Mouse (Mus musculus) neural tube, embryonic 11.5 days (tissue): ENCODE measurements around the gene Plekhm3. TPM values are rescaled to one million over a fixed set of nuclear protein-coding genes. Genes with fewer than 3 reads are reported as not detected.

ENCODE experiments used
- ATAC-seq: fragments of 200-750 bp; cut with Nextera tagmentation; 2 replicates; pipeline ENCODE4 v1.8.0; 2017; ENCODE audit warnings: moderate number of reproducible peaks, mild to moderate bottlenecking, moderate TSS enrichment, moderate library complexity; ENCODE audit not compliant: insufficient read depth, low FRiP score, low TSS enrichment
- DNase-seq: peaks from one replicate; pipeline ENCODE4 v3.0.0-alpha.2; 2015; ENCODE audit warnings: low spot score
- H3K27ac ChIP-seq: fragments of 300-500 bp; sonication (generic); 2 replicates; pipeline ENCODE4 v1.5.1; 2014; ENCODE audit warnings: low read depth, mild to moderate bottlenecking, low read length
- H3K27me3 ChIP-seq: fragments of 300-500 bp; sonication (generic); 2 replicates; pipeline ENCODE4 v1.6.1; 2014; ENCODE audit warnings: mild to moderate bottlenecking, low read length, mixed read lengths; ENCODE audit not compliant: control insufficient read depth, insufficient read depth
- H3K36me3 ChIP-seq: fragments of 300-500 bp; sonication (generic); 2 replicates; pipeline ENCODE4 v1.6.1; 2014; ENCODE audit warnings: mild to moderate bottlenecking, low read length, moderate library complexity, mixed read lengths; ENCODE audit not compliant: control insufficient read depth, insufficient read depth
- H3K4me1 ChIP-seq: fragments of 300-500 bp; sonication (generic); 2 replicates; pipeline ENCODE4 v1.6.1; 2014; ENCODE audit warnings: low read length, mixed read lengths; ENCODE audit not compliant: control insufficient read depth, insufficient read depth
- H3K4me2 ChIP-seq: fragments of 300-500 bp; sonication (generic); 2 replicates; pipeline ENCODE4 v1.6.1; 2014; ENCODE audit warnings: low read depth, mild to moderate bottlenecking, moderate library complexity
- H3K4me3 ChIP-seq: fragments of 300-500 bp; sonication (generic); 2 replicates; pipeline ENCODE4 v1.5.1; 2014; ENCODE audit warnings: low read depth, low read length
- H3K9ac ChIP-seq: fragments of 300-500 bp; sonication (generic); 2 replicates; pipeline ENCODE4 v1.6.1; 2014; ENCODE audit warnings: mild to moderate bottlenecking, low read length
- H3K9me3 ChIP-seq: fragments of 300-500 bp; sonication (generic); 2 replicates; pipeline ENCODE4 v1.6.1; 2016; ENCODE audit warnings: low read length; ENCODE audit not compliant: control insufficient read depth
- WGBS: fragments of 180-500 bp; shearing (Covaris S2); extraction: QIAGEN DNeasy Blood & Tissue Kit; methylation state at CpG from one replicate; pipeline ENCODE4 v1.1.7; 2014; 5-methylcytosine and 5-hydroxymethylcytosine counted together
- polyA plus RNA-seq: library from polyadenylated mRNA; unstranded; fragments of >200 nt; fragmentation: Nextera tagmentation; extraction: Ambion mirVana; gene quantifications from 2 replicates; pipeline ENCODE4 v1.2.1, GENCODE M21; 2014

Gene Plekhm3
- 8.4 and 10.1 TPM in 2 replicates for polyA plus RNA-seq

DNA sequence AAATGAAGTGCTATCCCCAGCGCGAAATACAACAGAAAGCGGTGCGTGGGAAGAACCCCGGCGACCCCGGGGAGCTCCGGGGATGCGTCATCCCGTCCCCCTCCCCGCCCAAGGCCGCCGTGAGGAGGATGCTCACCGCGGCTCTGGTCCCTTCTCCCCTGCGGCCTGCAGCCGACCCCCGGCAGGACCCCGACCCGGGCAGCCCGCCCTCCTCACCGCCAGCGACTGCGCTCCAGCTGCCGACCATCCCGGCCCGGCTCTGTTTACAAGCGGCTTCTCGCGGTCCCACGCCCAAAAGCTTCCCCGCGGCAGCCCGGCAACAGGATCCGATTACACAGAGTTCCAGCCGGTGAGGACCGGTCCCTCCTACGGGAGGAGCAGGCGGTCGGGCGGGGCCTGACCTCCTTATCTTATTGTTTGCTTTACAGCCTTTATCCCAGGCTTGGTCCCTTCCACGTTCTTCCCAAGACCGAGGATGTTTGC lies at the start of gene Plekhm3:
TSS of gene Plekhm3 (minus strand) at position 346 of the 483 bp plus-strand sequence.
- Histone ChIP-seq H3K4me3 (peak within 1 kb of the TSS; percentile 68), H3K4me2 (peak within 1 kb of the TSS; percentile 36), H3K4me1 (no peaks in the 10 kb centered on the region), H3K27ac (peak within 1 kb of the TSS; percentile 76), H3K9ac (peak within 1 kb of the TSS; percentile 88), H3K27me3 (no peaks in the 10 kb centered on the region), H3K9me3 (no peaks in the 10 kb centered on the region), H3K36me3 (no peaks in the 10 kb centered on the region)
- DNase-seq (peak; percentile 90), ATAC-seq (peak; percentile 93)
- WGBS, result under 1% methylated on average over 40 of the region's 43 CpGs

DNA sequence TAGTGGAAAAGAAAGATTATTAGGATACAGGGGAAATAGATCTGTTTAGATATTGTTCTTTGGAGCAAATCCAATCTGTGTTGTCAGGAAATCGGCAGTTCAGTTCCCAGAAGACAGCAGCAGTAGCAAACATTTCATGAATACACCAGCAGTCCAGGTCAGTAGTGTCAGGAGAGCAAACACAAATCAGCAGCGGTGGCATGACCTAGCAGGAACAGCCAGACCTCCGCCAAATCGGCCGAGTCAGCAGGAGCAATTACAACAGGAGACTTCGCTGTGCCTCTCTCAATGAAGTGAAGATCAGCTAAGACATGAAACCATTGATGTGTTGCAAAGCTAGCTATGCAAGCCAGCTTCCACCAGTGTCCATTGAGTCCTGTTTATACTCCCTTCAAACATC lies 49.0 kb upstream of the Plekhm3 start:
- no peaks in the 10 kb centered on the region for H3K36me3 ChIP-seq
- no peak overlapping the region for H3K9ac ChIP-seq
- ATAC-seq (no peak), DNase-seq (no peak)
- no peaks in the 10 kb centered on the region for H3K4me1 ChIP-seq
- 88% methylated on average over 6 of the region's 6 CpGs for WGBS
- H3K4me2 ChIP-seq, result no peak overlapping the region
- H3K27me3 ChIP-seq, result no peaks in the 10 kb centered on the region
- H3K9me3 ChIP-seq, result no peaks in the 10 kb centered on the region
- H3K4me3 ChIP-seq, result no peak overlapping the region
- no peak overlapping the region for H3K27ac ChIP-seq

DNA sequence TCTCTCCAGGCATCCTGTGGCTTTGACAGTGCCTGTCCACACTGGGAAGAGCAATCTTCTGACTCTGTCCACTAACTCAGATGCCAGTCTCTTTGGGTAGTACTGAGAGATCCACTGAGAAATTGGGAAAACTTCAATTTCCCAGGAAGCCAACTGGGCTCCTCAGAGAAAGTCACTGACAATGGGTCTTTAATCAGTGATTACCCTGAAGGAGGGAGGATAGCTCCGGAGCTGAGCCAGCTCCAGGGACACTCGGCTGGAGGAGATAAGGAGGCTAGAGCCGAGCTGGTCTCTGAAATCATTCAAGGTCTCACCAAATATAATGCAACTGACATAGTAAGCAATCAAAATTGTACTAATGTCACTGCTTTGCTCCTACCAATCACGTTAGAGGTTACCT lies 47.9 kb upstream of the Plekhm3 start:
- Histone ChIP-seq H3K9me3 (no peaks in the 10 kb centered on the region), H3K4me2 (no peak overlapping the region), H3K4me3 (no peak overlapping the region), H3K9ac (no peak overlapping the region), H3K4me1 (no peaks in the 10 kb centered on the region), H3K27me3 (no peaks in the 10 kb centered on the region), H3K27ac (no peak overlapping the region), H3K36me3 (no peaks in the 10 kb centered on the region)
- WGBS, result 83% methylated on average over 4 of the region's 4 CpGs
- DNase-seq (no peak), ATAC-seq (no peak)

DNA sequence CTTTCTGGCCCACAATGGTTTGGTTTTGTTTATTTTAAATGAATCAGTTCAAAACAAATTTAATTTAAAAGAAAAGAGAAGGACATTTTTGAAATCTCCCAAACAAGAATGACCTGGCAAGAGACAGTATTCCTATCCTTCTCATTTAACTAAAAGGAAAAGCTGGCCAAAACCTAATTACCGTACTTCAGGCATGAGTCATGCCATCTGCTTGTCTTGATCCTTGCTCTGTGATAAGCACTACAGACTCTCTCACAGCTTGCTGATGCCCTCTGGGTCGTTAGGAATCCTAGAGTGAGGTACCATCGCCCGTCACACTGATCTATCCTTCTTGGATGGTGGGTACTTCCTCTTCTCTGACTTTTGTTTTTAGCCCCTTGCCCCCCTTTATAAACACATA lies 36.6 kb upstream of the Plekhm3 start:
- 85% methylated on average over 4 of the region's 4 CpGs for WGBS

DNA sequence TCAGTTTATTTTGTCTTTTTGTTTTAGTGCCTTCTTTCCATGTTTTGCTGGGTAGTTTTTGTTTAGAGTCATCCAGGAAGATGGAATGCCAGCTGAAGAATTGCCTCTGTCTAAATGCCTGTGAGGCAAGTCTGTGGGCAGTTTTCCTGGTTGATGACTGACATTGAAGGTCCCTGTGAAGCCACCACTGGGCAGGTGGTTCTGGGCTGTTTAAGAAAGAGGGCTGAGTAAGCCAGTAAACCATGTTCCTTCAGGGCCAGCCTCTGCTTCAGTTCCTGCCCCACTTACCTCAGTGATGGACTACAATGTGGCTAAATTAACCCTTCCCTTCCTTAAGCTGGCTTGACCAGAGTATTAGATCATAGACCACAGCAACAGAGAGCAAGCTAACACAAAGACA lies 31.6 kb upstream of the Plekhm3 start:
- Histone ChIP-seq H3K27ac (no peak overlapping the region), H3K9ac (no peak overlapping the region), H3K27me3 (no peaks in the 10 kb centered on the region), H3K36me3 (no peaks in the 10 kb centered on the region), H3K4me1 (no peaks in the 10 kb centered on the region), H3K4me2 (no peak overlapping the region), H3K4me3 (no peak overlapping the region), H3K9me3 (no peaks in the 10 kb centered on the region)
- no peak for DNase-seq
- ATAC-seq, result no peak

More for the DNA sequence above, 36.6 kb upstream of the Plekhm3 start:
- Histone ChIP-seq H3K27me3 (no peaks in the 10 kb centered on the region), H3K36me3 (no peaks in the 10 kb centered on the region), H3K9me3 (no peaks in the 10 kb centered on the region), H3K27ac (no peak overlapping the region), H3K4me1 (no peaks in the 10 kb centered on the region), H3K4me2 (no peak overlapping the region), H3K9ac (no peak overlapping the region), H3K4me3 (no peak overlapping the region)
- DNase-seq (no peak), ATAC-seq (no peak)

DNA sequence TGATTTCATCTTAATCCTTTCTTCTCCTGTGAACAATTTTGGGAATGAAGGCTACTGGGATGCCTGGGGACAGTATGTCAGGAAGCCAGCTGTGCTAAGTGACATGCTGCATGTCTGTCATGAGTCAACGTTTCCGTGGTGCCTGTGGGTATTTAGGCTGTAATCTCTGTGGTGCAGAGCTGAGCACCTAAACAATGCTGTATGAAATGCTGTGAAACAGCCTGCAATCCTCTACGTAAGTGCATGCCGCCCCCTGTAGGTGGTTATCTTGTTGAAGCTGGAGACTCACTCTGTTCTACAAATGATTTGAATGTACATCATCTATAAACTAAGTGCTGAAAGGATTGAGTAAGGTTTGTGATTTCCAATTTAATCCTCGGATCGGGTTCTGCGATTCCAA lies 29.5 kb upstream of the Plekhm3 start:
- 51% methylated on average over 7 of the region's 7 CpGs for WGBS
- no peak overlapping the region for H3K4me2 ChIP-seq

DNA sequence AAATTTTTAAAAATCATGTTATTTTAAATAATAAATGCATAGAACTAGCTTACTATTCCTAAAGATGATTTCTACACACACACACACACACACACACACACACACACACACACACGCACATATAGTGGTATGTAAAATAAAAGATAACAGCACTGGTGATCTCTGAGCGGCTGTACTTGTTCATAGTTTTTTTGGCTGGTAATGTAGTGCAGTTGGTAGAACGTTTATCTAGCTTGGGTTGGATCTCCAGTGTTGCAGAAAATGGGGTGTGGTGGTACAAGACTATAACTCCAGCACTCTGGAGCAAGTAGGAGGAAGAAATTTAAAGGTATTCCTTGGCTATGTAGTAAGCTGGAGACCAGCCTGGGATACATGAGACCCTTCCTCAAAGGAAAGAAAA lies 26.6 kb upstream of the Plekhm3 start:
- no peaks in the 10 kb centered on the region for H3K27me3 ChIP-seq
- H3K4me2 ChIP-seq, result no peak overlapping the region
- H3K4me1 ChIP-seq, result no peaks in the 10 kb centered on the region
- 86% methylated on average over 3 of the region's 3 CpGs for WGBS
- H3K27ac ChIP-seq, result no peak overlapping the region
- no peaks in the 10 kb centered on the region for H3K36me3 ChIP-seq
- DNase-seq, result no peak
- H3K9me3 ChIP-seq, result no peaks in the 10 kb centered on the region
- no peak overlapping the region for H3K9ac ChIP-seq
- ATAC-seq, result no peak
- no peak overlapping the region for H3K4me3 ChIP-seq

More for the DNA sequence above, 29.5 kb upstream of the Plekhm3 start:
- H3K27me3 ChIP-seq, result no peaks in the 10 kb centered on the region
- H3K4me3 ChIP-seq, result no peak overlapping the region
- no peak overlapping the region for H3K9ac ChIP-seq
- DNase-seq, result peak; percentile 72
- H3K36me3 ChIP-seq, result no peaks in the 10 kb centered on the region
- H3K9me3 ChIP-seq, result no peaks in the 10 kb centered on the region
- no peak overlapping the region for H3K27ac ChIP-seq
- no peak for ATAC-seq
- H3K4me1 ChIP-seq, result no peaks in the 10 kb centered on the region

DNA sequence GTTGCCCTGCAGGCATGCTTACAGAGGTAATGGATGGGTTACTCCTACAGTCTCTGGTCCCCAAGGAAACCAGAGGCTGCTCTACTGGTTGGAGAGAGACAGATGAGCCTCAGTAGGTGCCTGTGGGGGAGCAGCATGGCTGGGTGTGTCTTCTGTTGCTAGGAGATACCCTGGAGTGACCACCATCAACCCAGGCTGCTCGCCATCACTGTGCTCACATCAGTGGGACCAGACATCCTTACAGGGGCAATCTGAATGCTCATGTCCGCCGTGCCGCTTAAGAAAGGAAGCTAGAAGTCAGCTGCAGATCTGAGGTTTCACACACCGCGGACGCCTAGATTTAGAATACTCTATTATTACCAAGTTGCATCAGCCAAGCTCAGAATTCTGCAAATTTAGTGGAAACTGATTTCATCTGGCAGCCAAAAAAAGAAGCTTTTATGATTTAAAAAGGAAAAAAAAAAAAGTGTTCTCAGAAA lies 21.7 kb upstream of the Plekhm3 start:
- Histone ChIP-seq H3K4me1 (peaks cover 7% of the 10 kb centered on the region; the same call in 1 of the 2 replicates), H3K4me3 (no peak overlapping the region), H3K4me2 (no peak overlapping the region), H3K9ac (no peak overlapping the region), H3K27ac (no peak overlapping the region), H3K36me3 (no peaks in the 10 kb centered on the region), H3K27me3 (no peaks in the 10 kb centered on the region), H3K9me3 (no peaks in the 10 kb centered on the region)
- peak; percentile 71 for ATAC-seq
- peak; percentile 62 for DNase-seq
- 72% methylated on average over 7 of the region's 7 CpGs for WGBS

DNA sequence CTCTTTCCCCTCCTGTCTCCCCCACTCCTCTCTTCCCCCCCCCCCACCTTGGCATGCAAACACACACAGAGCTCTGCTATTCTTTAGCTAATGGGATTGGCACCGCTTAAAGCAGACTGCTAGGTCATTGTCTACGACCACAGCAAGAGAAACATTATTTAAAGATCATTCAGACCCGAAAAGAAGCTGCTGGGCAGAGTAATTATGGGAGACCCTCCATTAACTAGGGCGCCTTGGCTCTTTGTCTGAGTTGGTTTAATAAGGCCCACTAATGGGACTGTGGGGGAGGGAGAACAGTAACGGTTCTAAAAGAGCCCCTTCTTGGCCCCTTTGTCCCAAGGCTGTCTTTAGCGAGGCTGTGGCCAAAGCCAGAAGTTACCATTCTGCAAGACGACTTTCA lies 18.7 kb upstream of the Plekhm3 start:
- DNase-seq, result peak; percentile 25
- H3K27ac ChIP-seq, result no peak overlapping the region
- no peaks in the 10 kb centered on the region for H3K9me3 ChIP-seq
- WGBS, result 18% methylated on average over 7 of the region's 7 CpGs
- H3K9ac ChIP-seq, result peak overlapping the region; percentile 14; the same call in 1 of the 2 replicates
- H3K36me3 ChIP-seq, result no peaks in the 10 kb centered on the region
- no peak overlapping the region for H3K4me3 ChIP-seq
- no peaks in the 10 kb centered on the region for H3K27me3 ChIP-seq
- H3K4me1 ChIP-seq, result peaks cover 7% of the 10 kb centered on the region; the same call in 1 of the 2 replicates
- H3K4me2 ChIP-seq, result no peak overlapping the region
- ATAC-seq, result peak; percentile 61; the same call in 1 of the 2 replicates
